Mouse (Mus musculus): ENCODE measurements around the gene Mmp21.
A peak's percentile ranks its signal among the peaks of the same experiment; 100 is the strongest.
"Not testable (repeated sequence)": the region's sequence is repeated elsewhere in the genome, so short reads cannot be mapped to it uniquely, and the experiment has no call there.

Mmp21 gene

GRCm38 (mm10) chr7:133679961-133680360 lies at the start of gene Mmp21:
Gene Mmp21 (minus strand): TSS chr7:133680061.
- DNase-seq (ENCODE audit: low read depth, low spot score), result no peak

- DNase-seq (ENCODE audit: low read depth, low spot score), result no peak
Measured at GRCm38 (mm10) chr7:133729351-133729750, 49.5 kb upstream of the Mmp21 start.

GRCm38 (mm10) chr7:133727027-133727426 lies 47.2 kb upstream of the Mmp21 start:
- no peak for DNase-seq (ENCODE audit: low read depth, low spot score)

GRCm38 (mm10) chr7:133725571-133725970 lies 45.7 kb upstream of the Mmp21 start:
- DNase-seq (ENCODE audit: low read depth, low spot score), result no peak

GRCm38 (mm10) chr7:133724844-133725243 lies 45.0 kb upstream of the Mmp21 start:
- DNase-seq (ENCODE audit: low read depth, low spot score), result no peak

GRCm38 (mm10) chr7:133720616-133721015 lies 40.8 kb upstream of the Mmp21 start:
- no peak for DNase-seq (ENCODE audit: low read depth, low spot score)

- DNase-seq (ENCODE audit: low read depth, low spot score), result no peak
Measured at GRCm38 (mm10) chr7:133718580-133718979, 38.7 kb upstream of the Mmp21 start.

- DNase-seq (ENCODE audit: low read depth, low spot score), result no peak
Measured at GRCm38 (mm10) chr7:133715387-133715786, 35.5 kb upstream of the Mmp21 start.

GRCm38 (mm10) chr7:133707301-133707700 lies 27.4 kb upstream of the Mmp21 start:
- no peak for DNase-seq (ENCODE audit: low read depth, low spot score)

GRCm38 (mm10) chr7:133703906-133704305 lies 24.0 kb upstream of the Mmp21 start:
- no peak for DNase-seq (ENCODE audit: low read depth, low spot score)

- DNase-seq (ENCODE audit: low read depth, low spot score), result no peak
Measured at GRCm38 (mm10) chr7:133702333-133702732, 22.5 kb upstream of the Mmp21 start.

GRCm38 (mm10) chr7:133701366-133701765 lies 21.5 kb upstream of the Mmp21 start:
- no peak for DNase-seq (ENCODE audit: low read depth, low spot score)

- no peak for DNase-seq (ENCODE audit: low read depth, low spot score)
Measured at GRCm38 (mm10) chr7:133699885-133700284, 20.0 kb upstream of the Mmp21 start.

GRCm38 (mm10) chr7:133698021-133698709 lies 18.3 kb upstream of the Mmp21 start:
- DNase-seq (ENCODE audit: low read depth, low spot score), result no peak

- not testable (repeated sequence) for DNase-seq (ENCODE audit: low read depth, low spot score)
Measured at GRCm38 (mm10) chr7:133685644-133686043, 5.8 kb upstream of the Mmp21 start.

- DNase-seq (ENCODE audit: low read depth, low spot score), result no peak
Measured at GRCm38 (mm10) chr7:133684701-133685100, 4.8 kb upstream of the Mmp21 start.

GRCm38 (mm10) chr7:133684110-133684509 lies 4.2 kb upstream of the Mmp21 start:
- no peak for DNase-seq (ENCODE audit: low read depth, low spot score)

- no peak for DNase-seq (ENCODE audit: low read depth, low spot score)
Measured at GRCm38 (mm10) chr7:133683626-133684025, 3.8 kb upstream of the Mmp21 start.

GRCm38 (mm10) chr7:133679439-133679838 lies 422 bp downstream of the Mmp21 start:
- no peak for DNase-seq (ENCODE audit: low read depth, low spot score)

GRCm38 (mm10) chr7:133678716-133679115 lies 1.1 kb downstream of the Mmp21 start:
- DNase-seq (ENCODE audit: low read depth, low spot score), result no peak

- DNase-seq (ENCODE audit: low read depth, low spot score), result peak; percentile 15
Measured at GRCm38 (mm10) chr7:133676002-133676401, 3.9 kb downstream of the Mmp21 start.

GRCm38 (mm10) chr7:133670846-133671245 lies 9.0 kb downstream of the Mmp21 start:
- no peak for DNase-seq (ENCODE audit: low read depth, low spot score)

- DNase-seq (ENCODE audit: low read depth, low spot score), result no peak
Measured at GRCm38 (mm10) chr7:133669946-133670345, 9.9 kb downstream of the Mmp21 start.

GRCm38 (mm10) chr7:133669071-133669470 lies 10.8 kb downstream of the Mmp21 start:
- DNase-seq (ENCODE audit: low read depth, low spot score), result no peak

Data from mesoderm, embryonic 11.5 days (tissue).